In the genomic region with DNA sequence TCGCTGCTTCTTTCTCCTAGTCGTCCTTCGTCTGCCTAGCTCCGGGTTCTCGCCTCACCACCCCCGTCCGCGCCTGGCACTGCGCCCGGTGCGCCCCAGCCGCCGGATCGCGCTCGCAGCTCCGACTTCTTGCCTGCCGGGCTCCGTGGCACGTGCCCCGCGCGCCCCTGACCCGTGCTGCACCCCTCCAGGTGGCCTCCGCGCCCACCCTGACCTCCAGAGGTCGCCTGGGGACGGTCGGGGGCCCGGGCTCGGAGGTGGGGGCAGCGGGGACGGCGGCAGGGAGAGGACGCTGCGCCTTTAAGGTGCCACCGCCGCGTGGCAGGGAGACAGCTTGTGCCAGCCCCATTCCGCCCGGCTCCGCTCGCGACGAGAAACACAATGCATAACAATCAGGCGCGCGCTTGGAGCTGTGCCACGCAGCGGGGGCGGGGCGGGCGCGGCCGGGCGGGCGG, we compare ENCODE assay signal across 7 mouse cellular contexts. TPM values are rescaled to one million over a fixed set of nuclear protein-coding genes. Genes with fewer than 3 reads are reported as not detected.
A peak's percentile ranks its signal among the peaks of the same experiment; 100 is the strongest.
DNase-seq lines count a peak whose midpoint lies in the region; ATAC-seq and TF ChIP-seq lines count a peak whose summit lies in the region.

No protein-coding gene starts in this region.

- no peak for TF ChIP-seq POLR2A in CH12.LX (IDR thresholded peaks at IDR 0.05; ENCODE audit: low read depth, low read length)

- peak overlapping the region; percentile 67 for H3K4me2 ChIP-seq in CH12.LX (ENCODE audit: insufficient read depth, low read depth, poor library complexity, severe bottlenecking)
- H3K4me2 ChIP-seq in midbrain, embryonic 13.5 days (replicated peaks) = peak overlapping the region; percentile 85

- no peaks in the 10 kb centered on the region for H3K36me3 ChIP-seq in CH12.LX (replicated peaks in 1 of 2; ENCODE audit: control insufficient read depth in 1 of 2, insufficient read depth in 1 of 2, low read length in 1 of 2)
- no peaks in the 10 kb centered on the region for H3K36me3 ChIP-seq in embryonic facial prominence, embryonic 10.5 days (replicated peaks)
- H3K36me3 ChIP-seq in midbrain, embryonic 13.5 days = no peaks in the 10 kb centered on the region

- no peak overlapping the region for H3K27ac ChIP-seq in CH12.LX (ENCODE audit: insufficient read depth, low read depth)
- H3K27ac ChIP-seq in embryonic facial prominence, embryonic 10.5 days (replicated peaks) = no peak overlapping the region
- peak overlapping the region; percentile 94 for H3K27ac ChIP-seq in left cerebral cortex, adult 2 months
- peak overlapping the region; percentile 79 for H3K27ac ChIP-seq in midbrain, embryonic 13.5 days

- no peak for TF ChIP-seq EP300 in CH12.LX (IDR thresholded peaks at IDR 0.05; ENCODE audit: low read length)

- H3K4me1 ChIP-seq in CH12.LX (ENCODE audit: control insufficient read depth in 1 of 2, insufficient read depth in 2 of 2) = peaks cover 31 to 44% of the 10 kb centered on the region in 2 experiments
- H3K4me1 ChIP-seq in embryonic facial prominence, embryonic 10.5 days = peaks cover 36% of the 10 kb centered on the region
- peaks cover 45% of the 10 kb centered on the region for H3K4me1 ChIP-seq in midbrain, embryonic 13.5 days (replicated peaks)

- ATAC-seq in midbrain, embryonic 13.5 days = no peak

- H3K9me3 ChIP-seq in CH12.LX (replicated peaks; ENCODE audit: low read length) = no peaks in the 10 kb centered on the region
- H3K9me3 ChIP-seq in embryonic facial prominence, embryonic 10.5 days = no peaks in the 10 kb centered on the region
- no peaks in the 10 kb centered on the region for H3K9me3 ChIP-seq in midbrain, embryonic 13.5 days

- DNase-seq in B cell, adult 2 months = peak; percentile 51 to 58
- no peak for DNase-seq in CH12.LX (ENCODE audit: extremely low read depth)
- no peak for DNase-seq in embryonic facial prominence, embryonic 10.5 days (ENCODE audit: low spot score)
- peak; percentile 62 for DNase-seq in heart, postnatal 4 days
- DNase-seq in left cerebral cortex, adult 2 months (ENCODE audit: extremely low spot score in 1 of 2, low spot score in 2 of 2) = peak; percentile 84 to 89
- no peak for DNase-seq in adipocyte (ENCODE audit: low spot score)

- TF ChIP-seq RAD21 in CH12.LX (IDR thresholded peaks at IDR 0.05; ENCODE audit: low read depth, low read length) = no peak

- H3K27me3 ChIP-seq in CH12.LX (replicated peaks) = peaks cover 85% of the 10 kb centered on the region
- peaks cover 99% of the 10 kb centered on the region for H3K27me3 ChIP-seq in embryonic facial prominence, embryonic 10.5 days (replicated peaks; ENCODE audit: low read depth, poor library complexity, severe bottlenecking)
- peaks cover 90% of the 10 kb centered on the region for H3K27me3 ChIP-seq in midbrain, embryonic 13.5 days

- H3K79me2 ChIP-seq in CH12.LX (replicated peaks; ENCODE audit: control insufficient read depth, extremely low read depth, insufficient read depth, poor library complexity, severe bottlenecking) = no peaks in the 10 kb centered on the region

- peak overlapping the region in 1 of 3 experiments; percentile 39 for H3K4me3 ChIP-seq in CH12.LX (replicated peaks in 1 of 3; ENCODE audit: low read depth in 2 of 3, low read length in 2 of 3, poor library complexity in 1 of 3)
- H3K4me3 ChIP-seq in embryonic facial prominence, embryonic 10.5 days = peak overlapping the region; percentile 58
- peak overlapping the region; percentile 60 for H3K4me3 ChIP-seq in left cerebral cortex, adult 2 months
- H3K4me3 ChIP-seq in midbrain, embryonic 13.5 days (replicated peaks) = peak overlapping the region; percentile 50

- intact Hi-C loops in left cerebral cortex, adult 2 months (cut with DNase I) = no loop called here

- under 1% methylated on average over 57 of the region's 57 CpGs for WGBS in embryonic facial prominence, embryonic 10.5 days
- 2% methylated on average over 30 of the region's 57 CpGs for WGBS in midbrain, embryonic 13.5 days

- in situ Hi-C loops in CH12.LX (cut with MboI; ENCODE audit: low pct_ligation_motif_present, low pct_unique_long_range_greater_than_20kb, low sequenced_read_pairs) = loop anchor here (25.0 kb wide), 1 partner anchor 299 kb away; a partner anchor contains a TSS

- dilution Hi-C loops in CH12.LX (cut with MboI; ENCODE audit: extremely low pct_ligation_motif_present, extremely low pct_unique_long_range_greater_than_20kb, low sequenced_read_pairs) = no loop called here

- H3K9ac ChIP-seq in CH12.LX (ENCODE audit: insufficient read depth, low read depth) = no peak overlapping the region
- H3K9ac ChIP-seq in midbrain, embryonic 13.5 days (replicated peaks) = peak overlapping the region; percentile 66

- no peak for TF ChIP-seq CTCF in CH12.LX (conservative IDR thresholded peaks at IDR 0.05 in 1 of 2, IDR thresholded peaks at IDR 0.05 in 1 of 2; ENCODE audit: low read depth in 2 of 2, low read length in 2 of 2)
- no peak for TF ChIP-seq CTCF in left cerebral cortex, adult 2 months (IDR thresholded peaks at IDR 0.05)

TF ChIP-seq in CH12.LX, 34 proteins besides CTCF, POLR2A, EP300 and RAD21:
- TF ChIP-seq ZC3H11A (IDR thresholded peaks at IDR 0.05; ENCODE audit: low read depth, low read length) (no peak), BHLHE40 (IDR thresholded peaks at IDR 0.05; ENCODE audit: low read depth, low read length) (peak; percentile 62), ZMIZ1 (IDR thresholded peaks at IDR 0.05; ENCODE audit: low read depth, low read length) (no peak), GABPA (IDR thresholded peaks at IDR 0.05; ENCODE audit: insufficient replicate concordance, low read depth, low read length) (no peak)
TF ChIP-seq in CH12.LX: peak in this region for 1.

RNA-seq across cellular contexts. Expression of a gene that starts 9.1 kb away (rescaled TPM):
- total RNA-seq in CH12.LX (2012; rRNA removed) = not detected in 2 replicates
- total RNA-seq in CH12.LX (2014; rRNA removed) = not detected in 2 replicates
- not detected in 2 replicates for polyA plus RNA-seq in CH12.LX (2012; ENCODE audit: insufficient read length, low read depth)
- polyA plus RNA-seq in embryonic facial prominence, embryonic 10.5 days (2016; fragmentation: Nextera tagmentation; extraction: Ambion mirVana) = 0.08 TPM in 1 of 2 replicates, not detected in the other
- not detected for total RNA-seq in heart, postnatal 4 days (2021)
- 10 to 100 TPM; 70.2 to 76.3 TPM for total RNA-seq in left cerebral cortex, adult 2 months (2021)
- polyA plus RNA-seq in midbrain, embryonic 13.5 days (2015; fragmentation: Nextera tagmentation; extraction: Ambion mirVana) = 6.7 and 9.3 TPM in 2 replicates

RNA-seq across cellular contexts. Expression of a gene that starts 9.7 kb away (rescaled TPM):
- 0.08 TPM in 1 of 2 replicates, not detected in the other for total RNA-seq in CH12.LX (2012; rRNA removed)
- total RNA-seq in CH12.LX (2014; rRNA removed) = not detected in 2 replicates
- polyA plus RNA-seq in CH12.LX (2012; ENCODE audit: insufficient read length, low read depth) = not detected in 2 replicates
- polyA plus RNA-seq in embryonic facial prominence, embryonic 10.5 days (2016; fragmentation: Nextera tagmentation; extraction: Ambion mirVana) = 0.26 and 0.30 TPM in 2 replicates
- total RNA-seq in heart, postnatal 4 days (2021) = 10 to 100 TPM; 19.1 to 21.2 TPM
- total RNA-seq in left cerebral cortex, adult 2 months (2021) = 100 to 1,000 TPM; 146 to 208 TPM
- 0.73 and 1.9 TPM in 2 replicates for polyA plus RNA-seq in midbrain, embryonic 13.5 days (2015; fragmentation: Nextera tagmentation; extraction: Ambion mirVana)

RNA-seq across cellular contexts. Expression of a gene that starts 19.6 kb away (rescaled TPM):
- 39.6 and 44.4 TPM in 2 replicates for total RNA-seq in CH12.LX (2012; rRNA removed)
- total RNA-seq in CH12.LX (2014; rRNA removed) = 28.4 and 33.9 TPM in 2 replicates
- polyA plus RNA-seq in CH12.LX (2012; ENCODE audit: insufficient read length, low read depth) = 28.9 and 31.7 TPM in 2 replicates
- 40.8 and 41.7 TPM in 2 replicates for polyA plus RNA-seq in embryonic facial prominence, embryonic 10.5 days (2016; fragmentation: Nextera tagmentation; extraction: Ambion mirVana)
- 10 to 100 TPM; 21.3 to 21.8 TPM for total RNA-seq in heart, postnatal 4 days (2021)
- total RNA-seq in left cerebral cortex, adult 2 months (2021) = 10 to 100 TPM; 35.7 to 42.4 TPM
- 44.5 and 46.9 TPM in 2 replicates for polyA plus RNA-seq in midbrain, embryonic 13.5 days (2015; fragmentation: Nextera tagmentation; extraction: Ambion mirVana)

RNA-seq across cellular contexts. Expression of a gene that starts 45.1 kb away (rescaled TPM):
- total RNA-seq in CH12.LX (2012; rRNA removed) = 0.50 TPM in 1 of 2 replicates, not detected in the other
- not detected in 2 replicates for total RNA-seq in CH12.LX (2014; rRNA removed)
- not detected in 2 replicates for polyA plus RNA-seq in CH12.LX (2012; ENCODE audit: insufficient read length, low read depth)
- not detected in 2 replicates for polyA plus RNA-seq in embryonic facial prominence, embryonic 10.5 days (2016; fragmentation: Nextera tagmentation; extraction: Ambion mirVana)
- 100 to 1,000 TPM; 163 to 192 TPM for total RNA-seq in heart, postnatal 4 days (2021)
- 1 to 10 TPM; 8.7 to 10.0 TPM for total RNA-seq in left cerebral cortex, adult 2 months (2021)
- 0.23 and 0.28 TPM in 2 replicates for polyA plus RNA-seq in midbrain, embryonic 13.5 days (2015; fragmentation: Nextera tagmentation; extraction: Ambion mirVana)

RNA-seq across cellular contexts. Expression of a gene that starts 47.7 kb away (rescaled TPM):
- total RNA-seq in CH12.LX (2012; rRNA removed) = not detected in 2 replicates
- total RNA-seq in CH12.LX (2014; rRNA removed) = not detected in 2 replicates
- not detected in 2 replicates for polyA plus RNA-seq in CH12.LX (2012; ENCODE audit: insufficient read length, low read depth)
- polyA plus RNA-seq in embryonic facial prominence, embryonic 10.5 days (2016; fragmentation: Nextera tagmentation; extraction: Ambion mirVana) = 0.17 and 0.30 TPM in 2 replicates
- total RNA-seq in heart, postnatal 4 days (2021) = not detected
- under 1 TPM in 1 of 2 experiments, not detected in 1; 0.51 TPM for total RNA-seq in left cerebral cortex, adult 2 months (2021)
- 0.23 TPM in 1 of 2 replicates, not detected in the other for polyA plus RNA-seq in midbrain, embryonic 13.5 days (2015; fragmentation: Nextera tagmentation; extraction: Ambion mirVana)

Comparison
In these comparisons a context has a peak if more than half of its experiments do, and no peak if none do; other contexts are left out.
1. DNase-seq: peak in B cell, adult 2 months (2 of 2), heart, postnatal 4 days (single experiment) and left cerebral cortex, adult 2 months (2 of 2); none in CH12.LX (single experiment), embryonic facial prominence, embryonic 10.5 days (single experiment) and adipocyte (single experiment).
2. H3K27ac ChIP-seq: peak in left cerebral cortex, adult 2 months (single experiment) and midbrain, embryonic 13.5 days (single experiment); none in CH12.LX (single experiment) and embryonic facial prominence, embryonic 10.5 days (single experiment).
3. RNA of a gene that starts 9.1 kb away (total RNA-seq): 70.2 to 76.3 TPM in left cerebral cortex, adult 2 months; not detected in CH12.LX and not detected in heart, postnatal 4 days; every median in the first group is over 10 times any median in the second.
4. RNA of a gene that starts 9.7 kb away (total RNA-seq): 146 to 208 TPM in left cerebral cortex, adult 2 months and 19.1 to 21.2 TPM in heart, postnatal 4 days; 0.08 TPM in CH12.LX; every median in the first group is over 10 times any median in the second.